Mouse (Mus musculus) forebrain, embryonic 11.5 days (tissue): ENCODE measurements around the gene D6Ertd527e. TPM values are rescaled to one million over a fixed set of nuclear protein-coding genes. Genes with fewer than 3 reads are reported as not detected.

ENCODE experiments used
- polyA plus RNA-seq: library from polyadenylated mRNA; unstranded; fragments of >200 nt; fragmentation: Nextera tagmentation; extraction: Ambion mirVana; gene quantifications from 2 replicates; pipeline ENCODE4 v1.2.1, GENCODE M21; 2014

D6Ertd527e gene
- polyA plus RNA-seq, 1 experiment from 2014 or later = 0.20 TPM

Other genes with a start within 250 kb of the D6Ertd527e start
- 88.8 and 92.4 TPM in 2 replicates for gene Nfu1, start 95.5 kb upstream of the D6Ertd527e start, polyA plus RNA-seq
- 17.4 and 18.8 TPM in 2 replicates for gene Gfpt1, start 61.9 kb upstream of the D6Ertd527e start, polyA plus RNA-seq
- gene Antxr1, start 231.1 kb downstream of the D6Ertd527e start, polyA plus RNA-seq = 5.8 and 7.4 TPM in 2 replicates
- gene Gkn1, start 246.2 kb downstream of the D6Ertd527e start, polyA plus RNA-seq = not detected in 2 replicates